Mouse (Mus musculus) urinary bladder, postnatal 0 days (tissue): ENCODE measurements around the gene Tmem177. TPM values are rescaled to one million over a fixed set of nuclear protein-coding genes. Genes with fewer than 3 reads are reported as not detected.

ENCODE experiments used
- polyA plus RNA-seq: library from polyadenylated mRNA; unstranded; fragments of >200 nt; fragmentation: Nextera tagmentation; extraction: Ambion mirVana; gene quantifications from 2 replicates; pipeline ENCODE4 v1.2.1, GENCODE M21; 2015

Gene Tmem177
- polyA plus RNA-seq: 2.4 and 2.8 TPM in 2 replicates

DNA sequence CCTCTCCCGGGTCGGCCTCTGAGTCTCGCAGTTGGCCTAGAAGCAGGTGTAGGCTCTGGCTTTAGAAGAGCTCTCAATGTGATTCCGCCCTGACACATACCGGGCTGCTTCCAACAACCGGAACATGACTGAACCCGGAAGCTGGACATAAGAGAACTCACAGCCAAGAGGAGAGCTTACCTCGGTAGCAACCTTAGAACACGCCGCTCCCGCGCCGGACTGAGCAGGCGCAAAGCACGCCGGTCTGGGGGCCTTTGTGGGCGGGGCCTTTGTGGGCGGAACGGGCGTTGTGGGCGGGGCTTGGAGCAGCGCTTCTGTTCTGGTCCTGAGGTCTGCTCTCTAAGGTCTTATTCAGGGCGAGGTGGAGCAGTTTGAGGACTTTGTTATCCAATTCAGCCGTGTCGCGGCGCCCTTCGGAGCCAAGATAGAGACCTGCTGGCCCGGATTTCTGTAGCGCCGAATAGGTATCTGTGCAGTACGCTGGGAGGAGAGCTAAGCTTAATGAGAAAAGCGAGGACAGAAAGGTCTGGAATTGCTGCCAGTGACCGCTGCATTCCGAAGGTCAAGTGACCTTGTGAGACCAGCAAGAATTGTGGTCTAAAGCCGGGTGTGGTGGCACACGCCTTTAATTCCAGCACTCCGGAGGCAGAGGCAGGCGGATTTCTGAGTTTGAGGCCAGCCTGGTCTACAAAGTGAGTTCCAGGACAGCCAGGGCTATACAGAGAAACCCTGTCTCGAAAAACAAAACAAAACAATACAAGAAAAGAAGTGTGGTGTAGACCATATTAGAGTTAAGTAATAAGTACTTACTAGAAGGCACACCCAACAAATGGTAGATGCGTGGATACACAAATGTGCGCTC lies at the start of gene Tmem177:
Tmem177 (minus strand) TSS at position 256 of the 862 bp plus-strand sequence.

Other genes with a start within 250 kb of the Tmem177 start
- gene Ptpn4, start 75.6 kb downstream of the Tmem177 start, polyA plus RNA-seq: 2.0 and 2.2 TPM in 2 replicates
- not detected in 2 replicates for gene Cfap221, start 84.0 kb upstream of the Tmem177 start, polyA plus RNA-seq
- gene Sctr, start 93.7 kb upstream of the Tmem177 start, polyA plus RNA-seq: 0.07 TPM in 1 of 2 replicates, not detected in the other
- 8.6 and 21.5 TPM in 2 replicates for gene Tmem37, start 160.9 kb upstream of the Tmem177 start, polyA plus RNA-seq
- 555 and 599 TPM in 2 replicates for gene Dbi, start 207.9 kb upstream of the Tmem177 start, polyA plus RNA-seq
- gene 3110009E18Rik, start 208.0 kb upstream of the Tmem177 start, polyA plus RNA-seq: 11.7 and 13.3 TPM in 2 replicates